Mouse (Mus musculus): ENCODE measurements at regions not wholly inside any gene's neighbourhood (a gene's known extent, or its start where the extent isn't known, plus 50 kb on each side); places are given as distances from the start of the nearest gene placed in this dataset.

DNA sequence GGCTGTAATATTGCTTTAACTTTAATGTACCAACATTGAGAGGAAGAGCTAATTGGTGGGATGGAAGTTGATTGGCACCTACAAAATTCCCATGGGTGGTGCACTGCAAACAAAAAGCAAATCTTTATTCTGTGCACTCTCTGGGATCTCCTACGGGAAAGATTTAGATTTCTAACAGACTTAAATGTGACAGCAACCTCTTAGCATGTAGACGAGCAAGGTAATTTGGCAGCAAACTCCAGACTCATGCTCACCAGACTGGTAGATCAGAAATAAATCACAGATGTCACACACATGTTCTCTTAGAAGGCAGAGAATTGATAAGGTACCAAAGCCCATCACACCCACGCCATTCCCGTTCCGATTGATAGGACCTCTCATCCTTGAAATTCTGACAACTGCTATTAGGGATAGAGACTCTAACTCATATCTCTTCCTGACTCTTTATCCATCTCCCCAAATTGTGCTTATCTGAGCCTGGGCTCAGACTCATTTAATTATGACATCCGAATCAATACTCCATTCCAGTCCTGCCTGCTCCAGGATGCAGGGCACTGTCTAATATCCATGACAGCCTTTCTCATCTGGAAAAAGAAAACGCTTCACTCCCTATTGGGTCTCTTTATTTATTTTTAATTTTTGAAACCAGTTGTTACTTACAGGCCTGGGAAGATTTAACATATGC lies 356.9 kb upstream of the Sash1 start:
- no peak for TF ChIP-seq CTCF (IDR thresholded peaks at IDR 0.05; ENCODE audit: borderline replicate concordance, extremely low read depth, insufficient read depth, insufficient read length)
- no peak for TF ChIP-seq POLR2A (IDR thresholded peaks at IDR 0.05; ENCODE audit: borderline replicate concordance, extremely low read depth, insufficient read depth, insufficient read length, poor library complexity, severe bottlenecking)

Data from brain, embryonic 14.5 days (tissue).